Mouse (Mus musculus) hindbrain, embryonic 15.5 days (tissue): ENCODE measurements around the gene Dtd1. TPM values are rescaled to one million over a fixed set of nuclear protein-coding genes. Genes with fewer than 3 reads are reported as not detected.

ENCODE experiments used
- ATAC-seq: fragments of 200-750 bp; cut with Nextera tagmentation; 2 replicates; pipeline ENCODE4 v1.8.0; 2017; ENCODE audit warnings: low read depth, moderate number of reproducible peaks, moderate TSS enrichment; ENCODE audit not compliant: low FRiP score
- H3K27ac ChIP-seq: fragments of 300-500 bp; sonication (generic); replicated peaks from 2 replicates; pipeline ENCODE4 v1.5.1; 2015; ENCODE audit warnings: mild to moderate bottlenecking, inconsistent platforms
- H3K27me3 ChIP-seq: fragments of 300-500 bp; sonication (generic); 2 replicates; pipeline ENCODE4 v1.6.1; 2015; ENCODE audit warnings: control low read depth, inconsistent platforms
- H3K36me3 ChIP-seq: fragments of 300-500 bp; sonication (generic); 2 replicates; pipeline ENCODE4 v1.6.1; 2015; ENCODE audit warnings: control low read depth, inconsistent platforms
- H3K4me1 ChIP-seq: fragments of 300-500 bp; sonication (generic); replicated peaks from 2 replicates; pipeline ENCODE4 v1.6.1; 2015; ENCODE audit warnings: control low read depth, inconsistent platforms
- H3K4me2 ChIP-seq: fragments of 300-500 bp; sonication (generic); 2 replicates; pipeline ENCODE4 v1.6.1; 2015; ENCODE audit warnings: moderate library complexity, mild to moderate bottlenecking, inconsistent platforms
- H3K4me3 ChIP-seq: fragments of 300-500 bp; sonication (generic); 2 replicates; pipeline ENCODE4 v1.5.1; 2015; ENCODE audit warnings: mild to moderate bottlenecking, inconsistent platforms
- H3K9ac ChIP-seq: fragments of 300-500 bp; sonication (generic); 2 replicates; pipeline ENCODE4 v1.6.1; 2015; ENCODE audit warnings: inconsistent platforms
- H3K9me3 ChIP-seq: fragments of 300-500 bp; sonication (generic); 2 replicates; pipeline ENCODE4 v1.6.1; 2016; ENCODE audit warnings: control low read depth, inconsistent platforms
- WGBS: fragments of 180-500 bp; shearing (Covaris S2); methylation state at CpG from one replicate; pipeline ENCODE4 v1.1.7; 2015; 5-methylcytosine and 5-hydroxymethylcytosine counted together
- microRNA-seq: library from miRNA; unstranded; fragments of <30 nt; microRNA quantifications from one replicate; pipeline ENCODE4, GENCODE M21; 2016
- polyA plus RNA-seq: library from polyadenylated mRNA; unstranded; fragments of >200 nt; fragmentation: Nextera tagmentation; extraction: Ambion mirVana; gene quantifications from 2 replicates; pipeline ENCODE4 v1.2.1, GENCODE M21; 2015

Dtd1 gene
- polyA plus RNA-seq, 1 experiment from 2014 or later, result 124 TPM

DNA sequence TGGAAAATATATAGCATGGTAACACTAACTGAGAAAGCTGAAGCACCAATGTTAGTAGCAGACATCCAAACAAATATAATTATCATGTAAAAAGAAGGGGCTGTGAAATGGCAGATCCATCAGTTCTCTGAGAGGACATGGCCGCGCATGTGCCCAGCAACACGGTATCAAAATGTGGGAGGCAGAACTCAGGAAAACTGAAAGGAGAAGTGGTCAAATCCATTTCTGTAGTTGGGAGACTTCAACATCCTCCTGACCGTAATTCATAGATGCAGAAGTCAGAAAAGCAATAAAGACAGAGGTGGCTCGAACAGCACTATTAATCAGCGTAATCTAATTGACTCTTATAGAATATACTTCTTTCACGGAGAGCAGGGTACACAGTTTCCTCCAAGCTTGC lies 179.6 kb downstream of the Dtd1 start:
- H3K4me3 ChIP-seq, result no peak overlapping the region
- H3K4me1 ChIP-seq, result peaks cover 6% of the 10 kb centered on the region; the same call in 1 of the 2 replicates
- H3K27me3 ChIP-seq, result no peaks in the 10 kb centered on the region
- H3K36me3 ChIP-seq, result no peaks in the 10 kb centered on the region
- H3K4me2 ChIP-seq, result no peak overlapping the region
- no peak overlapping the region for H3K27ac ChIP-seq
- 86% methylated on average over 7 of the region's 7 CpGs for WGBS
- H3K9me3 ChIP-seq, result no peaks in the 10 kb centered on the region
- no peak overlapping the region for H3K9ac ChIP-seq
- ATAC-seq, result no peak

DNA sequence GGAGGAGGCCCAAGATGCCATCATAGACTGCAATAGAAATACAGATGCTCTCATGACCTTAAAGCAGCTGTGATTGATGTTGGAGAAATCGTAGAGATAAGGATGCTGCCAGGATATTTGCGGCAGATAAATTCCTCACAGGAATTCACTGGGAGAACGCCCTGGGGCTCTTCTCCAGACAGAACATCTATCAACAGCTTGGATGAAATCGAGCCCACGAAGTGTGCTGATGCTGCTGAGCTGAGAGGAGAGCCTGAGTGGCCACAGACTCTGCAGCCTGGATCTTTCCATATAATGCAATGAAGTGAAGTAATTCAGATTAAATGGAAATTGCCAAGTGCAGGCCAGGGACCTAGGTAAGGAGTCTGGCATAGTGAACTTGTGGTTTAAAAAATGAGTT lies 181.0 kb downstream of the Dtd1 start:
- Histone ChIP-seq H3K4me1 (peaks cover 6% of the 10 kb centered on the region; the same call in 1 of the 2 replicates), H3K4me2 (no peak overlapping the region), H3K4me3 (no peak overlapping the region), H3K9ac (no peak overlapping the region), H3K36me3 (no peaks in the 10 kb centered on the region), H3K27me3 (no peaks in the 10 kb centered on the region), H3K9me3 (no peaks in the 10 kb centered on the region), H3K27ac (no peak overlapping the region)
- no peak for ATAC-seq
- WGBS, result 51% methylated on average over 5 of the region's 5 CpGs

DNA sequence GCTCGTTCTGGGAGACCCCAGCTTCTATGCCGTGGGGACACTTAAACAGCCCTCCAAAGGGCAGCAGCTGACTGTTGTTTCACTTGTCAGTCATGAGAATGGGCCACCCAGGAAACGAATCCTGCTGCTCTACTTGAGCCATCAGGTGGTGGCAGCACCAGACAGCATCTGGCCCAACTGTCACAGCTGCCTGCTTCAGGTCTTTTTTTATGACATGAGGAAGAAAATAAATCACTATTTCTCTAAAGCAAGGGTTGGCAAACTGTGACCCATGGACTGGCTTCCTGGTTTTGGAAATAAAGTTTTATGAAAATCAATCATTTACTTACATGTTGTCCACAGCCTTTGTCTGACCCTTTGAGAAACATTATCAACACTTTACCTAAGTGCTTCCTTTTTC lies 182.2 kb downstream of the Dtd1 start:
- ATAC-seq, result no peak
- no peak overlapping the region for H3K4me3 ChIP-seq
- peaks cover 6% of the 10 kb centered on the region; the same call in 1 of the 2 replicates for H3K4me1 ChIP-seq
- H3K36me3 ChIP-seq, result no peaks in the 10 kb centered on the region
- H3K9ac ChIP-seq, result no peak overlapping the region
- H3K27ac ChIP-seq, result no peak overlapping the region
- no peaks in the 10 kb centered on the region for H3K9me3 ChIP-seq
- H3K27me3 ChIP-seq, result no peaks in the 10 kb centered on the region
- no peak overlapping the region for H3K4me2 ChIP-seq
- WGBS, result 55% methylated on average over 3 of the region's 3 CpGs

DNA sequence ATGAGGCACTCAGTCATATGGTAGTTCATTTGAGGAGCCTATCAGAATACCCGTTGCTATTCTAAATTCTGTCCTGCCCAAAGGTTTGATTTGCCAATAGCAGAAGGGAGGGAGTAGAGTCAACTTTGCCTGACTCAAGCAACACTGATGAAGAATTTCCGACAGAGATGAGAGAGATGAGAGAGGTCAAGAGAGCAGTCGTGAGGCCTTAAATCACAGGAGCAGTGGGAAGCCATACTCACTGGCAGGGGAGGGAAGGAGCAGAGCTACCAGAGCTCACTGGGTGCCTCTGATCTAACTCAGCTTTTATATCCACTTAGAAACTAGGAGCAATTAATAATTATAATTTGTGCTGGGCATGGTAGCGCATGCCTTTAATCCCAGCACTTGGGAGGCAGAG lies 182.8 kb downstream of the Dtd1 start:
- no peaks in the 10 kb centered on the region for H3K27me3 ChIP-seq
- H3K4me2 ChIP-seq, result no peak overlapping the region
- peaks cover 6% of the 10 kb centered on the region; the same call in 1 of the 2 replicates for H3K4me1 ChIP-seq
- no peak overlapping the region for H3K9ac ChIP-seq
- no peaks in the 10 kb centered on the region for H3K36me3 ChIP-seq
- no peak overlapping the region for H3K27ac ChIP-seq
- H3K4me3 ChIP-seq, result no peak overlapping the region
- ATAC-seq, result no peak
- H3K9me3 ChIP-seq, result no peaks in the 10 kb centered on the region
- WGBS, result 83% methylated on average over 4 of the region's 4 CpGs

DNA sequence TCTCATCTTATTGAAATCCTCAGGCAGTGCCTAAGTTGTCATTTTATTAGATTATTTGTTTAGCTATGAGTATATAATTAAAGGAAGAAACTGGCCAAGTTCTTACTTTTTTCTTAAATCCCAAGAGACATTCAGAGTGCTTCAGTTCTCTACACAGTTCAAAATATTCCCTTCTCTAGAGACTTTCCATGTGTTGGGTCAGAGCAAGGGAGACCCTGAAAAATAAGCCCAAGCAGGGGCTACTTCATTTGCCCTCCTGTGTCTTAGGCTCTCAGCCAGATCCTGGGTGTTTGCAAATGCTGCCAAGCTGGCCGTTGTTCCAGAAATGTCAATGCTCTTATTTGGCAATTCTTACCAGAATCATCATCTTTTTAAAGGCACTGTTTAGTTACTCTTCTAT lies 183.5 kb downstream of the Dtd1 start:
- peaks cover 6% of the 10 kb centered on the region; the same call in 1 of the 2 replicates for H3K4me1 ChIP-seq
- ATAC-seq, result no peak
- H3K27ac ChIP-seq, result no peak overlapping the region
- no peak overlapping the region for H3K9ac ChIP-seq
- no peaks in the 10 kb centered on the region for H3K27me3 ChIP-seq
- no peak overlapping the region for H3K4me3 ChIP-seq
- H3K4me2 ChIP-seq, result no peak overlapping the region
- no peaks in the 10 kb centered on the region for H3K9me3 ChIP-seq
- WGBS, result 67% methylated on average over 1 of the region's 1 CpGs
- H3K36me3 ChIP-seq, result no peaks in the 10 kb centered on the region

DNA sequence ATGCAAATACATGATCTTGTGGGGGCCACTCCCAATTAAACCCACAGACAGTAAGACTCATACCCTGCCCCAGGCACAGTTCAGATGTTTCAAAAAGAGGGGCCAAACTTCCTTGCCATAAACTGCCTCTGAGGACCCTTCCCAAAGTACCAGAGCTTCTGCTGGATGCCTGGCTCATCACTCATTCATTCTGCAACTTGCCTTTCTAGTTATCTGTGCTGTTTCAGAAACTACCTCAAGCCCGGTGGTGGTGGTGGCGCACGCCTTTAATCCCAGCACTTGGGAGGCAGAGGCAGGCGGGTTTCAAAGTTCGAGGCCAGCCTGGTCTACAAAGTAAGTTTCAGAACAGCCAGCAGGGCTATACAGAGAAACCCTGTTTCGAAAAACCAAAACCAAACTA lies 184.1 kb downstream of the Dtd1 start:
- H3K27me3 ChIP-seq, result no peaks in the 10 kb centered on the region
- H3K27ac ChIP-seq, result no peak overlapping the region
- H3K4me2 ChIP-seq, result no peak overlapping the region
- 93% methylated on average over 6 of the region's 6 CpGs for WGBS
- no peak for ATAC-seq
- no peak overlapping the region for H3K9ac ChIP-seq
- H3K4me3 ChIP-seq, result no peak overlapping the region
- no peaks in the 10 kb centered on the region for H3K9me3 ChIP-seq
- H3K4me1 ChIP-seq, result peaks cover 6% of the 10 kb centered on the region; the same call in 1 of the 2 replicates
- H3K36me3 ChIP-seq, result no peaks in the 10 kb centered on the region

DNA sequence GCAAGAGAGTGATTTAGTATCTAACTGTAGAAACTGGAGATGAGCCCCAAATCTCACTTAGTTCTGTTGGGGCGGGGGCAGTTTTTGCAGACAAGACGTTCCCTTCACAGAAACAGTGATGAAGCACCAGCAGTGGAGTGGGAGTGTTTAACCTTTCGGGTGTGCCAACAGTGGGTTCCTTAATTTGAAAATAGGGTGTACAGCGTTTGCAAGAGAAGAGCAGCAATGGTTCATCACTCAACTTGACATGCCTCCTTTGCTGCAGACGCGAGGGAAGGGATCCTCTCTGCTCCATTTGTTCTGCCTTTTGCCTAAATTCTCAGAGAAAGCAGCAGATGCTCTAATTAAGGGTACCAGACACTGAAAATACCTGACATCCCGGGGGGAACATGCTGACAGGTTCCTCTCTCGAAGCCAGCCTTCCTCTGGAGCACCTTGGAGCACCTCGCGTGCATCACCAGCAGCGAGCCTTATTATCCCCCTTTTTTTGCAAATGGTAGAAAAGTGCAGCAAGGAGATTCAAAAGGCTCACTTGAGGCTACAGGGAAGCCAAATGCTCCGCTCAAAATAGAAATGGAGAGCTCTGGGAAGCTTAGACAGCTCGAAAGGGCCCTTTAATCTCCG lies 192.1 kb downstream of the Dtd1 start:
- WGBS, result 55% methylated on average over 14 of the region's 14 CpGs
- Histone ChIP-seq H3K27ac (peak overlapping the region; percentile 13; the same call in 1 of the 2 replicates), H3K4me3 (no peak overlapping the region), H3K36me3 (no peaks in the 10 kb centered on the region), H3K27me3 (no peaks in the 10 kb centered on the region), H3K9me3 (no peaks in the 10 kb centered on the region), H3K4me1 (0 out of 2 replicates have a peak, but pooled peaks cover 7% of the 10 kb centered on the region), H3K9ac (no peak overlapping the region), H3K4me2 (no peak overlapping the region)
- no peak for ATAC-seq

DNA sequence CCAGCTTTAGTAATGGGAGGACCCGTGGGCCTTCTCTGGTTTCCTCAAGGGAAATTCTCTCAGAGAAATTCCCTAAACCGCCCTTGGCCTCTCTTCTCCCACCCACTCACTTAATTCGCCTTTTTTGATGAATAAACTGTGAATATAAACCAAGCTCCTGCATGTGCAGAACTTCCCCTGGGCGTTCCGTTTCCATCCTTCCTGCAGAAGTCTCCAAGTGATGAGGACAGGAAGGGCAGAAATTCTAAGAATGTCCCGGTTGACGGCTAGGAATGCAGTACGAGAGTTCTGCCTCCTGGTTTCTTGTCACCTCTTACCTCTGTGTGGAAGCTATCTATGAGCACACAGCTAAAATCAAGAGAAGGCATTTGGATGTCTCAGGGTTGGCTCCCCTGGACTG lies 197.8 kb downstream of the Dtd1 start:
- Histone ChIP-seq H3K27me3 (no peaks in the 10 kb centered on the region), H3K4me1 (no peaks in the 10 kb centered on the region), H3K4me2 (no peak overlapping the region), H3K9ac (no peak overlapping the region), H3K27ac (no peak overlapping the region), H3K9me3 (no peaks in the 10 kb centered on the region), H3K36me3 (no peaks in the 10 kb centered on the region), H3K4me3 (no peak overlapping the region)
- 81% methylated on average over 8 of the region's 8 CpGs for WGBS
- no peak for ATAC-seq

DNA sequence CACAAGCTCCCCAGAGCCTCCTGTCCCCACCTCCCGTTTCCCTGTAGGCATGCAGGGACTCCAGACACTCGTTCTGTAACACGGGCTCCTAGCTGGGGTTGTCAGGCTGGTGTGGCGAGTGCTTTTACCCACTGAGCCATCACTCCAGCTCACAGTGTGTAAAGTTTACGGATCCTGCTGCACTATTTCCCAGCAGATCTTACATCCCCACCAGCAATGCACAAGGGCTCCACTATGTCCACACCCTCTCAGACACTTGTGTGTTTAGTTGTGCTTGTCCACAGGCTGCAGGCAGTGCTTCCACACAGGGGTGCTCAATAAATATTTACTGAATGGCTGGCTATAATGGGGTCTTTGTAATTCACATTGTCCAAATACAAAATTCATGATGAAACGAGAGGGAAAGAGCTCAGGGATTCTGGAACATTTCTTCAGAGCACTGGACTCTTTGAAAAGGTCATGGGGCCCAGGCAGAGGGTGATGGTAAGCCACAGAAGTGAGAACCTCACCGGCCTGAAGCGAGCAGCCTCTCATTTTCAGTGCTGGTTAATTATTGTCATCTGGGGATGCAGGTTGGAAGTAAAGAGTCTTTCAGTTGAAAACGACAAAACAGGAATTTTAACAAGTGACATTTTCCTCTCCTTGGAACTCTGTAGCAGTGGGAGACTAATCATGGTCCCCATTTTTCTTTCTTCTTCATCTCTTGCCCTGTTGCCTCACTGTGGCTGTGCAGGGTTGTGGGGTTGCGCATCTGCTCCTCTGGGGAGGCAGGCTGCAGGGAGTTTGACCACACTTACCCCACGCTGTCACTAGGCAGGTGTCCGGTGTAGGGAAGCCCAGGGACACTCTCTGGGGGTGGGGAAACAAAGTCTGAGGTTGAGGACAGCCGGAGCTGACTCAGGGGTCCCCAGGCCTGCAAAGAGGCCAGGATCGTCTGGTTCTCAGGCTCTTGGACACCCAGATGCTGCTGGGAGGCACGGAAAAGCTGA lies 208.4 kb downstream of the Dtd1 start:
- WGBS, result 58% methylated on average over 15 of the region's 15 CpGs

More for the DNA sequence above, 208.4 kb downstream of the Dtd1 start:
- H3K4me3 ChIP-seq, result no peak overlapping the region
- H3K27me3 ChIP-seq, result no peaks in the 10 kb centered on the region
- H3K36me3 ChIP-seq, result no peaks in the 10 kb centered on the region
- no peak for ATAC-seq
- H3K27ac ChIP-seq, result no peak overlapping the region
- H3K9me3 ChIP-seq, result no peaks in the 10 kb centered on the region
- H3K4me2 ChIP-seq, result no peak overlapping the region
- H3K4me1 ChIP-seq, result no peaks in the 10 kb centered on the region
- H3K9ac ChIP-seq, result no peak overlapping the region

Small RNA genes within 50 kb of the gene (microRNA-seq; reads per million reads assigned to microRNA genes)
- not detected for gene Gm24823

Other genes with a start within 250 kb of the Dtd1 start
- gene Kat14, start 230.9 kb upstream of the Dtd1 start, polyA plus RNA-seq, result 27.2 and 28.7 TPM in 2 replicates
- 1.5 TPM in 1 of 2 replicates, not detected in the other for gene Pet117, start 230.9 kb upstream of the Dtd1 start, polyA plus RNA-seq
- 15.9 and 18.1 TPM in 2 replicates for gene Dzank1, start 72.5 kb upstream of the Dtd1 start, polyA plus RNA-seq
- 25.1 and 26.1 TPM in 2 replicates for gene Polr3f, start 72.2 kb upstream of the Dtd1 start, polyA plus RNA-seq
- gene Rbbp9, start 49.0 kb upstream of the Dtd1 start, polyA plus RNA-seq, result 50.6 and 51.5 TPM in 2 replicates
- gene Sec23b, start 43.7 kb upstream of the Dtd1 start, polyA plus RNA-seq, result 63.3 and 68.5 TPM in 2 replicates
- gene Smim26, start 5.8 kb upstream of the Dtd1 start, polyA plus RNA-seq, result 54.9 and 62.2 TPM in 2 replicates
- gene Scp2d1, start 223.8 kb downstream of the Dtd1 start, polyA plus RNA-seq, result not detected in 2 replicates